Mouse (Mus musculus): ENCODE data around the gene Kcnmb2. TPM values are rescaled to one million over a fixed set of nuclear protein-coding genes. Genes with fewer than 3 reads are reported as not detected.

Kcnmb2 gene
- polyA plus RNA-seq, 1 experiment from 2014 or later: 4.7 TPM

GRCm38 (mm10) chr3:32029375-32030050 lies 127.2 kb downstream of the Kcnmb2 start:
- no peaks in the 10 kb centered on the region for H3K36me3 ChIP-seq (ENCODE audit: control insufficient read depth, insufficient read depth, low read length)
- no peak for ATAC-seq (ENCODE audit: insufficient number of reproducible peaks, insufficient read depth, low FRiP score, low read depth)
- no peak overlapping the region for H3K4me3 ChIP-seq (ENCODE audit: low read depth, low read length)
- 50% methylated on average over 10 of the region's 10 CpGs for WGBS
- H3K9ac ChIP-seq (replicated peaks; ENCODE audit: low read depth, low read length): no peak overlapping the region
- H3K4me1 ChIP-seq (ENCODE audit: control insufficient read depth, insufficient read depth, low read length): no peaks in the 10 kb centered on the region
- H3K27me3 ChIP-seq (ENCODE audit: control insufficient read depth, insufficient read depth, low read length): no peaks in the 10 kb centered on the region
- H3K9me3 ChIP-seq (ENCODE audit: control insufficient read depth, low read depth, low read length): no peaks in the 10 kb centered on the region
- H3K27ac ChIP-seq (ENCODE audit: low read length): no peak overlapping the region
- H3K4me2 ChIP-seq (replicated peaks; ENCODE audit: low read depth, low read length): no peak overlapping the region

- no peaks in the 10 kb centered on the region for H3K27me3 ChIP-seq (ENCODE audit: control insufficient read depth, insufficient read depth, low read length)
- H3K4me2 ChIP-seq (replicated peaks; ENCODE audit: low read depth, low read length): no peak overlapping the region
- H3K4me1 ChIP-seq (ENCODE audit: control insufficient read depth, insufficient read depth, low read length): no peaks in the 10 kb centered on the region
- no peak overlapping the region for H3K9ac ChIP-seq (replicated peaks; ENCODE audit: low read depth, low read length)
- H3K4me3 ChIP-seq (ENCODE audit: low read depth, low read length): no peak overlapping the region
- 67% methylated on average over 9 of the region's 9 CpGs for WGBS
- H3K36me3 ChIP-seq (ENCODE audit: control insufficient read depth, insufficient read depth, low read length): no peaks in the 10 kb centered on the region
- ATAC-seq (ENCODE audit: insufficient number of reproducible peaks, insufficient read depth, low FRiP score, low read depth): no peak
- H3K9me3 ChIP-seq (ENCODE audit: control insufficient read depth, low read depth, low read length): no peaks in the 10 kb centered on the region
- H3K27ac ChIP-seq (ENCODE audit: low read length): no peak overlapping the region
These were observed 130.1 kb downstream of the Kcnmb2 start for GRCm38 (mm10) chr3:32032381-32032780.

DNA sequence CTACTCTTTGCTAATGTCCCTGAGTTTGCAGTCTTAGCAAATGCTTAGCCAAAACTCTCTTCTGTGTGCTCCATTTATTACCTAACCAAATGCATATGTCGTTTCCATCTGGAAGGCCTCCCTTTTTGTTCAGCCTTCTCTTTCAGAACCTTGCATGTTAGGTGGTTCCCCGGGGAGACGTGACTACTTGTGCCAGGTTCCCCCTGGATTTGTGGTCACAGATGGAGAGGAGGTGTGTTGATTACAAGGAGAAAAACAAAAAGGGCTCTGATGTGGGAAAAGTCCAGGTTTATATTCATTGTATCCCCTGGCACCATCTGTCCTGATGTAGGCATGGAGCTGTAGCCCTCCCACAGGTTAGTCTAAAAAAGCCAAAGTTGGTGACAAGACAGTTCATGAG lies 141.5 kb downstream of the Kcnmb2 start:
- Histone ChIP-seq H3K27me3 (ENCODE audit: control insufficient read depth, insufficient read depth, low read length) (no peaks in the 10 kb centered on the region), H3K4me1 (ENCODE audit: control insufficient read depth, insufficient read depth, low read length) (no peaks in the 10 kb centered on the region), H3K36me3 (ENCODE audit: control insufficient read depth, insufficient read depth, low read length) (no peaks in the 10 kb centered on the region), H3K9me3 (ENCODE audit: control insufficient read depth, low read depth, low read length) (no peaks in the 10 kb centered on the region), H3K27ac (ENCODE audit: low read length) (no peak overlapping the region), H3K9ac (replicated peaks; ENCODE audit: low read depth, low read length) (no peak overlapping the region), H3K4me3 (ENCODE audit: low read depth, low read length) (no peak overlapping the region), H3K4me2 (replicated peaks; ENCODE audit: low read depth, low read length) (no peak overlapping the region)
- ATAC-seq (ENCODE audit: insufficient number of reproducible peaks, insufficient read depth, low FRiP score, low read depth): no peak
- WGBS: 77% methylated on average over 3 of the region's 3 CpGs

DNA sequence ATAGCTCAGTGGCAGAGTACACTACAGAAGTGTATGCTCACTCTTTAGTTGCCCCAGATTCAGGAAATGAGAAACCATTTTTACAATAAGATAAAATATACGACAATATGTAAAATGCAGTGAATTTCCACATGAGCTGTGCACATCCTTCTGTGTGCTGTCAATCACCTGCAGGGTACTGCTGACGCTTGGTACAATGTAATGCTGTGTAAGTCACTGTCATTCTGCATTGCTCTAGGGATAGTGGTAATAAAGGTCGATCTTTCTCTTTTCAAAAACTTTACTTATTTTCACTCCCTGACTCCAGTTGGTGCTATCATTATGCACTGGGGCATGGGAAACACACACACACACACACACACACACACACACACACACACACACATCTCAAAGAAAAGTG lies 146.5 kb downstream of the Kcnmb2 start:
- 83% methylated on average over 3 of the region's 3 CpGs for WGBS
- H3K4me2 ChIP-seq (replicated peaks; ENCODE audit: low read depth, low read length): no peak overlapping the region
- no peak overlapping the region for H3K9ac ChIP-seq (replicated peaks; ENCODE audit: low read depth, low read length)
- no peak overlapping the region for H3K4me3 ChIP-seq (ENCODE audit: low read depth, low read length)
- H3K9me3 ChIP-seq (ENCODE audit: control insufficient read depth, low read depth, low read length): no peaks in the 10 kb centered on the region
- no peaks in the 10 kb centered on the region for H3K36me3 ChIP-seq (ENCODE audit: control insufficient read depth, insufficient read depth, low read length)
- H3K27me3 ChIP-seq (ENCODE audit: control insufficient read depth, insufficient read depth, low read length): no peaks in the 10 kb centered on the region
- H3K27ac ChIP-seq (ENCODE audit: low read length): no peak overlapping the region
- ATAC-seq (ENCODE audit: insufficient number of reproducible peaks, insufficient read depth, low FRiP score, low read depth): no peak
- no peaks in the 10 kb centered on the region for H3K4me1 ChIP-seq (ENCODE audit: control insufficient read depth, insufficient read depth, low read length)

DNA sequence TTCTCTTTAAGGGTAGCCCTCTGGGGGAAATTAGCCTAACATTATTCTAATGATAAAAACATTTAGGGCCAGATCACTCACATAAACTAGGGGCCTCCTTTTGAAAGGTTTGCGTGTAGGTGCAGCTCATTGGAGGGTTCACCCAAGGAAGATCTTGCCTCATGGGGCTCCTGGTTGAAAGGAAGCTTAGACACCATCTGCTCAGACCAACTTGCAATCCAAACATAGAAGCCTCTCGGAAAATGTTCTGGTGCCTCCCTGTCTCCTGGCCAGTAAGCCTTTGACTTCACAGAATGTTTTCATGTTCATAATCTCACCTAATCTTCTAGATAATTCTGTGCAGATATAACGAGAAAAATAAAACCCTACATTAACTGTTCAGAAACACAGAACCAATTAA lies 150.3 kb downstream of the Kcnmb2 start:
- Histone ChIP-seq H3K27me3 (ENCODE audit: control insufficient read depth, insufficient read depth, low read length) (no peaks in the 10 kb centered on the region), H3K9ac (replicated peaks; ENCODE audit: low read depth, low read length) (no peak overlapping the region), H3K4me3 (ENCODE audit: low read depth, low read length) (no peak overlapping the region), H3K36me3 (ENCODE audit: control insufficient read depth, insufficient read depth, low read length) (no peaks in the 10 kb centered on the region), H3K4me2 (replicated peaks; ENCODE audit: low read depth, low read length) (no peak overlapping the region), H3K27ac (ENCODE audit: low read length) (no peak overlapping the region), H3K4me1 (ENCODE audit: control insufficient read depth, insufficient read depth, low read length) (no peaks in the 10 kb centered on the region), H3K9me3 (ENCODE audit: control insufficient read depth, low read depth, low read length) (no peaks in the 10 kb centered on the region)
- ATAC-seq (ENCODE audit: insufficient number of reproducible peaks, insufficient read depth, low FRiP score, low read depth): no peak
- 61% methylated on average over 3 of the region's 3 CpGs for WGBS

- H3K4me1 ChIP-seq (ENCODE audit: control insufficient read depth, insufficient read depth, low read length): no peaks in the 10 kb centered on the region
- H3K27me3 ChIP-seq (ENCODE audit: control insufficient read depth, insufficient read depth, low read length): no peaks in the 10 kb centered on the region
- no peak overlapping the region for H3K4me3 ChIP-seq (ENCODE audit: low read depth, low read length)
- no peak overlapping the region for H3K9ac ChIP-seq (replicated peaks; ENCODE audit: low read depth, low read length)
- WGBS: 90% methylated on average over 10 of the region's 10 CpGs
- ATAC-seq (ENCODE audit: insufficient number of reproducible peaks, insufficient read depth, low FRiP score, low read depth): no peak
- H3K4me2 ChIP-seq (replicated peaks; ENCODE audit: low read depth, low read length): no peak overlapping the region
- H3K27ac ChIP-seq (ENCODE audit: low read length): no peak overlapping the region
- no peaks in the 10 kb centered on the region for H3K9me3 ChIP-seq (ENCODE audit: control insufficient read depth, low read depth, low read length)
- H3K36me3 ChIP-seq (ENCODE audit: control insufficient read depth, insufficient read depth, low read length): no peaks in the 10 kb centered on the region
These were observed 151.4 kb downstream of the Kcnmb2 start for GRCm38 (mm10) chr3:32053610-32054241.

DNA sequence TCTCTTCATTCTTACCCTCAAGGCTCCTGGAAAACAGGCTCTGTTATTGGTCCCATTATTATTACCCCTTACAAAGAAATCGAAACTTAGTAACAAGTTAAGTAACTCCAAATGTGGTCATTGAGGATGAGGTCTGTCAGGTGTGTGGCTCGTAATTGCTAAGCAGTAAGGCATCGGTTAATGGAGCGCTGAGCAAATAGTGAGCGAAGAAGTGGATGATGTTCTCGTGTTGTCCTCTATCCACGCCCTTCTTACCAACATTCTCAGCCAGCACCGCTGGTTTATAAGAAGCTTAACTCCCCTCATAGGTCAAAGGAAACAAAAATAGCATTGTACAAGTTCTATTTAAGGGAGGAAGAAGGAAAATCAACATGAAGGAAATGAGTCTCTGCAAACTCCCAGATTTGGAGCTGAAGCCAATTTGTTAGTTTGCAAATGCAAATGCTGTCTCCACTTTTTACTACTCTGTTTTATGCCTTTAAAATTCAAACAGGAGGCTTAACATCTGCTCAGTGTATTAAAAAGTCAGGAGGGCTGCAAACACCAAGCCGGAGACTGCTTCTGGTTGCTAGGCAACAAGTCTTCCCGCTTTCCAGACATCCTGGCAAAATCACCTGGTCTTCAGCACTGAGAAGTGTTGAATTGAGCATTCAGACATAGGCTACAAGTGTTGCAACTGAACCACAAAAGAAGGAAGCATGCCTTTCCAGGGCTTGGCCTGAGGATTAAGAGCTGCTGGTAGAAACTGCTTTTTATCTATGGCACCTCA lies 157.8 kb downstream of the Kcnmb2 start:
- H3K36me3 ChIP-seq (ENCODE audit: control insufficient read depth, insufficient read depth, low read length): no peaks in the 10 kb centered on the region
- H3K4me1 ChIP-seq (ENCODE audit: control insufficient read depth, insufficient read depth, low read length): 0 out of 2 replicates have a peak, but pooled peaks cover 4% of the 10 kb centered on the region
- no peak overlapping the region for H3K4me2 ChIP-seq (replicated peaks; ENCODE audit: low read depth, low read length)
- WGBS: 46% methylated on average over 10 of the region's 10 CpGs
- H3K4me3 ChIP-seq (ENCODE audit: low read depth, low read length): no peak overlapping the region
- no peak for ATAC-seq (ENCODE audit: insufficient number of reproducible peaks, insufficient read depth, low FRiP score, low read depth)
- no peaks in the 10 kb centered on the region for H3K27me3 ChIP-seq (ENCODE audit: control insufficient read depth, insufficient read depth, low read length)
- no peak overlapping the region for H3K27ac ChIP-seq (ENCODE audit: low read length)
- no peaks in the 10 kb centered on the region for H3K9me3 ChIP-seq (ENCODE audit: control insufficient read depth, low read depth, low read length)
- H3K9ac ChIP-seq (replicated peaks; ENCODE audit: low read depth, low read length): no peak overlapping the region

- ATAC-seq (ENCODE audit: insufficient number of reproducible peaks, insufficient read depth, low FRiP score, low read depth): no peak
- WGBS: 70% methylated on average over 3 of the region's 3 CpGs
- H3K36me3 ChIP-seq (ENCODE audit: control insufficient read depth, insufficient read depth, low read length): no peaks in the 10 kb centered on the region
- H3K9me3 ChIP-seq (ENCODE audit: control insufficient read depth, low read depth, low read length): no peaks in the 10 kb centered on the region
- no peak overlapping the region for H3K4me2 ChIP-seq (replicated peaks; ENCODE audit: low read depth, low read length)
- H3K4me3 ChIP-seq (ENCODE audit: low read depth, low read length): no peak overlapping the region
- 0 out of 2 replicates have a peak, but pooled peaks cover 4% of the 10 kb centered on the region for H3K4me1 ChIP-seq (ENCODE audit: control insufficient read depth, insufficient read depth, low read length)
- no peak overlapping the region for H3K27ac ChIP-seq (ENCODE audit: low read length)
- H3K9ac ChIP-seq (replicated peaks; ENCODE audit: low read depth, low read length): no peak overlapping the region
- no peaks in the 10 kb centered on the region for H3K27me3 ChIP-seq (ENCODE audit: control insufficient read depth, insufficient read depth, low read length)
These were observed 160.4 kb downstream of the Kcnmb2 start for GRCm38 (mm10) chr3:32062685-32063084.

Measured in stomach, embryonic 14.5 days (tissue).